Comparison of ENCODE assay signal across 25 mouse cellular contexts in the genomic region with DNA sequence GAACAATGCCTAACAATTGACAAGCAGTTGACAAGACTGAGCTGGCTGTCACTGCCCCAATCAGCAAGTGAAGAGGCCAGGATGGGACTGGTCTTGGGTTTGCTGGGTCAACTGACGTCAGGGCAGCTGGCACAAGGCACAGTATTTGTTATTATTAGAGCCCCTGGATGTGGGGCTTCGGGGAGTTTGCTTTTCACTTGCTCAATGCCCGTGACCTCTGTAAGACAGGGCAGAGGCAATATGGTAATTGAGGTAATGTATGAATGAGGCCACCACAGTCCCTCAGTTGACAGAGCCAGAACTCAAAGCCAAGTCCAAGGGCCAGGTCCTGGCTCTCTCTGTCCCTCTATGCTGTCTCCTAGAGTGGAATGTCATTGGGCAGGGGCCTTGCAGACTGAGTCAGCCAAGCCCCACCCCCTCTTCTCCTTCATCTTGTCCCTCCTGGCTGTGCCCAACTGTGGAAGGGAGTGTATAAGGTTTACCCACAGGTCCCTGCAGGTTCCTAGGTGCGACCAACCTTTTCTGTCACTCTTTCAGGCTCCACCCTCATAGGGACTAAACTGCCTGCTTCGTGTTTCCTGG. TPM values are rescaled to one million over a fixed set of nuclear protein-coding genes. Genes with fewer than 3 reads are reported as not detected.
DNase-seq lines count a peak whose midpoint lies in the region; ATAC-seq lines count a peak whose summit lies in the region.
"Had no signal": no experiment of that assay in that cellular context is flagged by ENCODE, and none has a peak within 500 bp of the region (broad histone marks: within the 10 kb centered on the region; RNA-seq: fewer than 3 reads in every experiment).

No protein-coding gene starts in this region.

- 0 out of 2 replicates have a peak overlapping the region, but pooled peaks have one; percentile 4 for H3K27ac ChIP-seq in heart, embryonic 16.5 days (ENCODE audit: low read length)
- no peak overlapping the region for H3K27ac ChIP-seq in heart, embryonic 11.5 days (ENCODE audit: low read depth, low read length)
- H3K27ac ChIP-seq in liver, embryonic 15.5 days (replicated peaks), result no peak overlapping the region
- H3K27ac ChIP-seq in liver, embryonic 16.5 days (ENCODE audit: low read length), result no peak overlapping the region
- H3K27ac ChIP-seq: embryonic facial prominence, embryonic 10.5 days; forebrain, embryonic 12.5 days; hindbrain, embryonic 15.5 days; kidney, postnatal 0 days; limb, embryonic 13.5 days; lung, embryonic 15.5 days; midbrain, embryonic 12.5 days; neural tube, embryonic 12.5 days had no signal

- H3K27me3 ChIP-seq in heart, embryonic 16.5 days (ENCODE audit: control insufficient read depth, insufficient read depth, low read length), result no peaks in the 10 kb centered on the region
- H3K27me3 ChIP-seq in heart, embryonic 11.5 days (ENCODE audit: control insufficient read depth, insufficient read depth, low read length), result no peaks in the 10 kb centered on the region
- H3K27me3 ChIP-seq in liver, embryonic 15.5 days, result peaks cover 10% of the 10 kb centered on the region
- peaks cover 3% of the 10 kb centered on the region for H3K27me3 ChIP-seq in liver, embryonic 16.5 days (ENCODE audit: control insufficient read depth, insufficient read depth, low read depth, low read length)
- H3K27me3 ChIP-seq: hindbrain, embryonic 15.5 days; limb, embryonic 13.5 days; lung, embryonic 15.5 days had no signal

- H3K4me2 ChIP-seq in heart, embryonic 16.5 days (ENCODE audit: low read depth, low read length), result no peak overlapping the region
- no peak overlapping the region for H3K4me2 ChIP-seq in heart, embryonic 11.5 days
- H3K4me2 ChIP-seq in liver, embryonic 15.5 days, result no peak overlapping the region
- no peak overlapping the region for H3K4me2 ChIP-seq in liver, embryonic 16.5 days (ENCODE audit: low read depth, low read length)
- H3K4me2 ChIP-seq: forebrain, embryonic 12.5 days; hindbrain, embryonic 15.5 days; limb, embryonic 13.5 days; lung, embryonic 15.5 days; midbrain, embryonic 12.5 days; neural tube, embryonic 12.5 days had no signal

- WGBS in heart, embryonic 16.5 days, result 58% methylated on average over 5 of the region's 5 CpGs
- WGBS in heart, embryonic 11.5 days (ENCODE audit: insufficient replicate concordance), result 50% methylated on average over 5 of the region's 5 CpGs
- WGBS in liver, embryonic 15.5 days (ENCODE audit: insufficient replicate concordance), result 45% methylated on average over 5 of the region's 5 CpGs
- 49% methylated on average over 5 of the region's 5 CpGs for WGBS in liver, embryonic 16.5 days (ENCODE audit: insufficient replicate concordance)

- peaks cover 28% of the 10 kb centered on the region for H3K4me1 ChIP-seq in heart, embryonic 16.5 days (ENCODE audit: control insufficient read depth, insufficient read depth, low read length)
- peaks cover 31% of the 10 kb centered on the region for H3K4me1 ChIP-seq in heart, embryonic 11.5 days (ENCODE audit: control insufficient read depth, insufficient read depth, low read length)
- H3K4me1 ChIP-seq in liver, embryonic 15.5 days (replicated peaks), result peaks cover 15% of the 10 kb centered on the region
- peaks cover 3% of the 10 kb centered on the region; the same call in 1 of the 2 replicates for H3K4me1 ChIP-seq in liver, embryonic 16.5 days (ENCODE audit: control insufficient read depth, low read depth, low read length)

- no peaks in the 10 kb centered on the region for H3K36me3 ChIP-seq in heart, embryonic 16.5 days (ENCODE audit: control insufficient read depth, insufficient read depth)
- H3K36me3 ChIP-seq in heart, embryonic 11.5 days (ENCODE audit: control insufficient read depth, insufficient read depth, low read length), result no peaks in the 10 kb centered on the region
- H3K36me3 ChIP-seq in liver, embryonic 15.5 days (replicated peaks), result no peaks in the 10 kb centered on the region
- no peaks in the 10 kb centered on the region for H3K36me3 ChIP-seq in liver, embryonic 16.5 days (ENCODE audit: control insufficient read depth, insufficient read depth)
- H3K36me3 ChIP-seq: embryonic facial prominence, embryonic 10.5 days; forebrain, embryonic 12.5 days; heart, embryonic 10.5 days; hindbrain, embryonic 15.5 days; lung, embryonic 15.5 days; midbrain, embryonic 12.5 days; neural tube, embryonic 12.5 days had no signal

- H3K9me3 ChIP-seq in heart, embryonic 16.5 days (replicated peaks; ENCODE audit: control insufficient read depth, low read length), result no peaks in the 10 kb centered on the region
- H3K9me3 ChIP-seq in heart, embryonic 11.5 days (replicated peaks; ENCODE audit: control insufficient read depth, low read length), result no peaks in the 10 kb centered on the region
- H3K9me3 ChIP-seq in liver, embryonic 15.5 days (replicated peaks), result no peaks in the 10 kb centered on the region
- no peaks in the 10 kb centered on the region for H3K9me3 ChIP-seq in liver, embryonic 16.5 days (replicated peaks; ENCODE audit: control insufficient read depth, low read length)
- H3K9me3 ChIP-seq: embryonic facial prominence, embryonic 10.5 days; forebrain, embryonic 12.5 days; heart, embryonic 10.5 days; hindbrain, embryonic 15.5 days; limb, embryonic 13.5 days; lung, embryonic 15.5 days; midbrain, embryonic 12.5 days; neural tube, embryonic 12.5 days had no signal

- ATAC-seq in heart, embryonic 16.5 days (replicated peaks; ENCODE audit: extremely low read depth, insufficient read depth, low FRiP score), result no peak
- ATAC-seq in heart, embryonic 11.5 days (replicated peaks; ENCODE audit: insufficient number of reproducible peaks, low FRiP score, low TSS enrichment), result no peak
- ATAC-seq in liver, embryonic 15.5 days (ENCODE audit: insufficient read depth), result 0 out of 2 replicates have a peak, but pooled peaks have one; percentile 28
- peak; percentile 71 for ATAC-seq in liver, embryonic 16.5 days (ENCODE audit: low read depth)

- peak; percentile 50 for DNase-seq in adrenal gland, postnatal 10 days
- DNase-seq in adrenal gland, postnatal 4 days (ENCODE audit: low spot score in 2 of 2), result no peak
- no peak for DNase-seq in liver
- no peak for DNase-seq in c-Kit-positive CD71-positive TER-119-positive erythroid progenitor cells, embryonic 14.5 days (ENCODE audit: low spot score)
- DNase-seq: cerebellum, adult 9-10 months; gastrocnemius, postnatal 25 days; kidney, adult 18-20 months had no signal

- H3K9ac ChIP-seq in heart, embryonic 16.5 days (ENCODE audit: low read length), result no peak overlapping the region
- H3K9ac ChIP-seq in heart, embryonic 11.5 days (ENCODE audit: low read depth, low read length), result no peak overlapping the region
- no peak overlapping the region for H3K9ac ChIP-seq in liver, embryonic 15.5 days
- H3K9ac ChIP-seq in liver, embryonic 16.5 days (ENCODE audit: low read depth, low read length), result no peak overlapping the region
- H3K9ac ChIP-seq: forebrain, embryonic 12.5 days; hindbrain, embryonic 15.5 days; limb, embryonic 13.5 days; lung, embryonic 15.5 days; midbrain, embryonic 12.5 days; neural tube, embryonic 12.5 days had no signal

- H3K4me3 ChIP-seq in heart, embryonic 16.5 days (ENCODE audit: low read length), result no peak overlapping the region
- H3K4me3 ChIP-seq in heart, embryonic 11.5 days (ENCODE audit: low read depth, low read length), result no peak overlapping the region
- no peak overlapping the region for H3K4me3 ChIP-seq in liver, embryonic 15.5 days (replicated peaks)
- H3K4me3 ChIP-seq in liver, embryonic 16.5 days (ENCODE audit: low read depth, low read length), result no peak overlapping the region
- H3K4me3 ChIP-seq: embryonic facial prominence, embryonic 10.5 days; forebrain, embryonic 12.5 days; heart, embryonic 10.5 days; hindbrain, embryonic 15.5 days; limb, embryonic 13.5 days; lung, embryonic 15.5 days; midbrain, embryonic 12.5 days; neural tube, embryonic 12.5 days had no signal

RNA-seq across cellular contexts. Expression of gene Socs1, which starts 7.7 kb away (rescaled TPM):
- total RNA-seq in adrenal gland, postnatal 10 days (2021), result 1 to 10 TPM; 2.1 to 2.6 TPM
- total RNA-seq in adrenal gland, postnatal 4 days (2021), result 1 to 10 TPM; 6.4 to 7.0 TPM
- 5.5 and 11.6 TPM in 2 replicates for polyA plus RNA-seq in heart, embryonic 16.5 days (2015; fragmentation: Nextera tagmentation; extraction: Ambion mirVana)
- 4.8 and 5.3 TPM in 2 replicates for polyA plus RNA-seq in heart, embryonic 11.5 days (2014; fragmentation: Nextera tagmentation; extraction: Ambion mirVana)
- 1.0 and 1.2 TPM in 2 replicates for polyA plus RNA-seq in liver, embryonic 15.5 days (2015; fragmentation: Nextera tagmentation; extraction: Ambion mirVana)
- polyA plus RNA-seq in liver, embryonic 16.5 days (2015; fragmentation: Nextera tagmentation; extraction: Ambion mirVana), result 0.72 and 0.77 TPM in 2 replicates

RNA-seq across cellular contexts. Expression of gene Tnp2, which starts 10.8 kb away (rescaled TPM):
- not detected for total RNA-seq in adrenal gland, postnatal 10 days (2021)
- not detected for total RNA-seq in adrenal gland, postnatal 4 days (2021)
- polyA plus RNA-seq in heart, embryonic 16.5 days (2015; fragmentation: Nextera tagmentation; extraction: Ambion mirVana), result 0.47 TPM in 1 of 2 replicates, not detected in the other
- polyA plus RNA-seq in heart, embryonic 11.5 days (2014; fragmentation: Nextera tagmentation; extraction: Ambion mirVana), result not detected in 2 replicates
- polyA plus RNA-seq in liver, embryonic 15.5 days (2015; fragmentation: Nextera tagmentation; extraction: Ambion mirVana), result not detected in 2 replicates
- not detected in 2 replicates for polyA plus RNA-seq in liver, embryonic 16.5 days (2015; fragmentation: Nextera tagmentation; extraction: Ambion mirVana)
- total RNA-seq: common myeloid progenitor, adult 5-6 weeks; gastrocnemius, postnatal 25 days; layer of hippocampus, postnatal 14 days; left cerebral cortex, postnatal 14 days had no signal
- polyA plus RNA-seq: embryonic facial prominence, embryonic 10.5 days; forebrain, embryonic 12.5 days; frontal cortex, adult 2 months; heart, embryonic 10.5 days; hindbrain, embryonic 15.5 days; kidney, postnatal 0 days; limb, embryonic 13.5 days; lung, embryonic 15.5 days; midbrain, embryonic 12.5 days; neural tube, embryonic 12.5 days; small intestine, adult 2 months had no signal

RNA-seq across cellular contexts. Expression of gene Prm3, which starts 13.0 kb away (rescaled TPM):
- total RNA-seq in adrenal gland, postnatal 10 days (2021), result not detected
- not detected for total RNA-seq in adrenal gland, postnatal 4 days (2021)
- polyA plus RNA-seq in heart, embryonic 16.5 days (2015; fragmentation: Nextera tagmentation; extraction: Ambion mirVana), result not detected in 2 replicates
- not detected in 2 replicates for polyA plus RNA-seq in heart, embryonic 11.5 days (2014; fragmentation: Nextera tagmentation; extraction: Ambion mirVana)
- polyA plus RNA-seq in liver, embryonic 15.5 days (2015; fragmentation: Nextera tagmentation; extraction: Ambion mirVana), result not detected in 2 replicates
- not detected in 2 replicates for polyA plus RNA-seq in liver, embryonic 16.5 days (2015; fragmentation: Nextera tagmentation; extraction: Ambion mirVana)
- total RNA-seq: common myeloid progenitor, adult 5-6 weeks; gastrocnemius, postnatal 25 days; layer of hippocampus, postnatal 14 days; left cerebral cortex, postnatal 14 days had no signal
- polyA plus RNA-seq: embryonic facial prominence, embryonic 10.5 days; forebrain, embryonic 12.5 days; frontal cortex, adult 2 months; heart, embryonic 10.5 days; hindbrain, embryonic 15.5 days; kidney, postnatal 0 days; limb, embryonic 13.5 days; lung, embryonic 15.5 days; midbrain, embryonic 12.5 days; neural tube, embryonic 12.5 days; small intestine, adult 2 months had no signal

RNA-seq across cellular contexts. Expression of gene Prm2, which starts 18.3 kb away (rescaled TPM):
- total RNA-seq in adrenal gland, postnatal 10 days (2021), result not detected
- total RNA-seq in adrenal gland, postnatal 4 days (2021), result not detected
- not detected in 2 replicates for polyA plus RNA-seq in heart, embryonic 16.5 days (2015; fragmentation: Nextera tagmentation; extraction: Ambion mirVana)
- not detected in 2 replicates for polyA plus RNA-seq in heart, embryonic 11.5 days (2014; fragmentation: Nextera tagmentation; extraction: Ambion mirVana)
- polyA plus RNA-seq in liver, embryonic 15.5 days (2015; fragmentation: Nextera tagmentation; extraction: Ambion mirVana), result not detected in 2 replicates
- polyA plus RNA-seq in liver, embryonic 16.5 days (2015; fragmentation: Nextera tagmentation; extraction: Ambion mirVana), result not detected in 2 replicates
- total RNA-seq: common myeloid progenitor, adult 5-6 weeks; gastrocnemius, postnatal 25 days; layer of hippocampus, postnatal 14 days; left cerebral cortex, postnatal 14 days had no signal
- polyA plus RNA-seq: embryonic facial prominence, embryonic 10.5 days; forebrain, embryonic 12.5 days; frontal cortex, adult 2 months; heart, embryonic 10.5 days; hindbrain, embryonic 15.5 days; kidney, postnatal 0 days; limb, embryonic 13.5 days; lung, embryonic 15.5 days; midbrain, embryonic 12.5 days; neural tube, embryonic 12.5 days; small intestine, adult 2 months had no signal

RNA-seq across cellular contexts. Expression of gene Prm1, which starts 28.0 kb away (rescaled TPM):
- not detected for total RNA-seq in adrenal gland, postnatal 10 days (2021)
- total RNA-seq in adrenal gland, postnatal 4 days (2021), result not detected
- polyA plus RNA-seq in heart, embryonic 16.5 days (2015; fragmentation: Nextera tagmentation; extraction: Ambion mirVana), result 0.36 and 0.58 TPM in 2 replicates
- not detected in 2 replicates for polyA plus RNA-seq in heart, embryonic 11.5 days (2014; fragmentation: Nextera tagmentation; extraction: Ambion mirVana)
- polyA plus RNA-seq in liver, embryonic 15.5 days (2015; fragmentation: Nextera tagmentation; extraction: Ambion mirVana), result not detected in 2 replicates
- polyA plus RNA-seq in liver, embryonic 16.5 days (2015; fragmentation: Nextera tagmentation; extraction: Ambion mirVana), result not detected in 2 replicates
- total RNA-seq: common myeloid progenitor, adult 5-6 weeks; gastrocnemius, postnatal 25 days; layer of hippocampus, postnatal 14 days; left cerebral cortex, postnatal 14 days had no signal
- polyA plus RNA-seq: forebrain, embryonic 12.5 days; frontal cortex, adult 2 months; heart, embryonic 10.5 days; kidney, postnatal 0 days; midbrain, embryonic 12.5 days; neural tube, embryonic 12.5 days; small intestine, adult 2 months had no signal

Comparison
In these comparisons a context has a peak if more than half of its experiments do, and no peak if none do; other contexts are left out.
1. ATAC-seq: peak in liver, embryonic 15.5 days (single experiment) and liver, embryonic 16.5 days (single experiment); none in heart, embryonic 16.5 days (single experiment) and heart, embryonic 11.5 days (single experiment).